Mouse (Mus musculus): ENCODE results near the gene Hif3a. TPM values are rescaled to one million over a fixed set of nuclear protein-coding genes. Genes with fewer than 3 reads are reported as not detected.

Gene Hif3a
- polyA plus RNA-seq, 1 experiment from 2014 or later = 4.9 TPM

GRCm38 (mm10) chr7:17002375-17003195, 59.6 kb downstream of the Hif3a start:
- Histone ChIP-seq H3K4me3 (replicated peaks; ENCODE audit: low read length) (no peak overlapping the region), H3K27ac (peak overlapping the region; percentile 20; the same call in 1 of the 2 replicates), H3K4me1 (replicated peaks; ENCODE audit: control insufficient read depth, insufficient read depth, low read length) (no peaks in the 10 kb centered on the region), H3K36me3 (replicated peaks; ENCODE audit: control insufficient read depth, insufficient read depth) (peaks cover 44% of the 10 kb centered on the region), H3K4me2 (replicated peaks) (no peak overlapping the region), H3K27me3 (ENCODE audit: control insufficient read depth, insufficient read depth, low read length) (no peaks in the 10 kb centered on the region), H3K9ac (no peak overlapping the region), H3K9me3 (ENCODE audit: control insufficient read depth, low read length) (no peaks in the 10 kb centered on the region)
- WGBS = 12% methylated on average over 7 of the region's 7 CpGs
- DNase-seq (ENCODE audit: low spot score) = peak; percentile 89
- peak; percentile 80 for ATAC-seq (ENCODE audit: low FRiP score)

- peak; percentile 18; the same call in 1 of the 2 replicates for ATAC-seq (ENCODE audit: low FRiP score)
Observed at GRCm38 (mm10) chr7:16999650-17000049, 62.6 kb downstream of the Hif3a start.

GRCm38 (mm10) chr7:16999233-16999632, 63.0 kb downstream of the Hif3a start:
- 78% methylated on average over 4 of the region's 4 CpGs for WGBS
- peaks cover 11% of the 10 kb centered on the region for H3K36me3 ChIP-seq (replicated peaks; ENCODE audit: control insufficient read depth, insufficient read depth)
- no peak overlapping the region for H3K4me2 ChIP-seq (replicated peaks)
- H3K9me3 ChIP-seq (ENCODE audit: control insufficient read depth, low read length) = no peaks in the 10 kb centered on the region
- ATAC-seq (ENCODE audit: low FRiP score) = no peak
- 0 out of 2 replicates have a peak, but pooled peaks cover 12% of the 10 kb centered on the region for H3K4me1 ChIP-seq (replicated peaks; ENCODE audit: control insufficient read depth, insufficient read depth, low read length)
- H3K27ac ChIP-seq = no peak overlapping the region
- DNase-seq (ENCODE audit: low spot score) = no peak
- no peak overlapping the region for H3K4me3 ChIP-seq (replicated peaks; ENCODE audit: low read length)
- peaks cover 3% of the 10 kb centered on the region; the same call in 1 of the 2 replicates for H3K27me3 ChIP-seq (ENCODE audit: control insufficient read depth, insufficient read depth, low read length)
- H3K9ac ChIP-seq = no peak overlapping the region

More at GRCm38 (mm10) chr7:16999650-17000049, 62.6 kb downstream of the Hif3a start:
- Histone ChIP-seq H3K27me3 (ENCODE audit: control insufficient read depth, insufficient read depth, low read length) (peaks cover under 1% of the 10 kb centered on the region; the same call in 1 of the 2 replicates), H3K9me3 (ENCODE audit: control insufficient read depth, low read length) (no peaks in the 10 kb centered on the region), H3K4me2 (replicated peaks) (no peak overlapping the region), H3K36me3 (replicated peaks; ENCODE audit: control insufficient read depth, insufficient read depth) (peaks cover 15% of the 10 kb centered on the region), H3K4me1 (replicated peaks; ENCODE audit: control insufficient read depth, insufficient read depth, low read length) (0 out of 2 replicates have a peak, but pooled peaks cover 10% of the 10 kb centered on the region), H3K9ac (no peak overlapping the region), H3K27ac (no peak overlapping the region), H3K4me3 (replicated peaks; ENCODE audit: low read length) (no peak overlapping the region)
- peak; percentile 93 for DNase-seq (ENCODE audit: low spot score)
- 20% methylated on average over 4 of the region's 4 CpGs for WGBS

- Histone ChIP-seq H3K4me3 (replicated peaks; ENCODE audit: low read length) (peak overlapping the region; percentile 33), H3K27me3 (ENCODE audit: control insufficient read depth, insufficient read depth, low read length) (peaks cover 3% of the 10 kb centered on the region; the same call in 1 of the 2 replicates), H3K36me3 (replicated peaks; ENCODE audit: control insufficient read depth, insufficient read depth) (no peaks in the 10 kb centered on the region), H3K4me1 (replicated peaks; ENCODE audit: control insufficient read depth, insufficient read depth, low read length) (peaks cover 29% of the 10 kb centered on the region), H3K27ac (no peak overlapping the region), H3K4me2 (replicated peaks) (peak overlapping the region; percentile 50), H3K9me3 (ENCODE audit: control insufficient read depth, low read length) (no peaks in the 10 kb centered on the region), H3K9ac (peak overlapping the region; percentile 47; the same call in 1 of the 2 replicates)
- no peak for DNase-seq (ENCODE audit: low spot score)
- no peak for ATAC-seq (ENCODE audit: low FRiP score)
- 83% methylated on average over 4 of the region's 4 CpGs for WGBS
Observed at GRCm38 (mm10) chr7:16995345-16995744, 66.9 kb downstream of the Hif3a start.

- Histone ChIP-seq H3K36me3 (replicated peaks; ENCODE audit: control insufficient read depth, insufficient read depth) (no peaks in the 10 kb centered on the region), H3K4me2 (replicated peaks) (peak overlapping the region; percentile 50), H3K4me3 (replicated peaks; ENCODE audit: low read length) (peak overlapping the region; percentile 33), H3K27me3 (ENCODE audit: control insufficient read depth, insufficient read depth, low read length) (peaks cover 3% of the 10 kb centered on the region; the same call in 1 of the 2 replicates), H3K9ac (peak overlapping the region; percentile 47), H3K27ac (no peak overlapping the region), H3K9me3 (ENCODE audit: control insufficient read depth, low read length) (no peaks in the 10 kb centered on the region), H3K4me1 (replicated peaks; ENCODE audit: control insufficient read depth, insufficient read depth, low read length) (peaks cover 34% of the 10 kb centered on the region)
- no peak for ATAC-seq (ENCODE audit: low FRiP score)
- WGBS = 14% methylated on average over 20 of the region's 20 CpGs
- DNase-seq (ENCODE audit: low spot score) = no peak
Observed at GRCm38 (mm10) chr7:16994400-16994799, 67.8 kb downstream of the Hif3a start.

GRCm38 (mm10) chr7:16993651-16994399, 68.4 kb downstream of the Hif3a start:
- H3K27me3 ChIP-seq (ENCODE audit: control insufficient read depth, insufficient read depth, low read length) = peaks cover 3% of the 10 kb centered on the region; the same call in 1 of the 2 replicates
- peak overlapping the region; percentile 33 for H3K4me3 ChIP-seq (replicated peaks; ENCODE audit: low read length)
- H3K36me3 ChIP-seq (replicated peaks; ENCODE audit: control insufficient read depth, insufficient read depth) = no peaks in the 10 kb centered on the region
- peak overlapping the region; percentile 50 for H3K4me2 ChIP-seq (replicated peaks)
- no peaks in the 10 kb centered on the region for H3K9me3 ChIP-seq (ENCODE audit: control insufficient read depth, low read length)
- no peak overlapping the region for H3K27ac ChIP-seq
- peak; percentile 54 for DNase-seq (ENCODE audit: low spot score)
- H3K4me1 ChIP-seq (replicated peaks; ENCODE audit: control insufficient read depth, insufficient read depth, low read length) = peaks cover 36% of the 10 kb centered on the region
- ATAC-seq (ENCODE audit: low FRiP score) = peak; percentile 74
- H3K9ac ChIP-seq = peak overlapping the region; percentile 47
- 6% methylated on average over 27 of the region's 27 CpGs for WGBS

GRCm38 (mm10) chr7:16992451-16992807, 69.8 kb downstream of the Hif3a start, which contains the start of gene Ccdc8:
Ccdc8 (plus strand) TSS chr7:16992708.
- peak within 1 kb of the TSS; percentile 72 for H3K27ac ChIP-seq
- DNase-seq (ENCODE audit: low spot score) (no peak), ATAC-seq (ENCODE audit: low FRiP score) (no peak)
- 94% methylated on average over 5 of the region's 5 CpGs for WGBS
- H3K9ac ChIP-seq = no peak within 1 kb of the TSS
- no peak within 1 kb of the TSS for H3K4me3 ChIP-seq (replicated peaks; ENCODE audit: low read length)
- H3K36me3 ChIP-seq (replicated peaks; ENCODE audit: control insufficient read depth, insufficient read depth) = no peaks in the 10 kb centered on the region
- no peaks in the 10 kb centered on the region for H3K9me3 ChIP-seq (ENCODE audit: control insufficient read depth, low read length)
- H3K4me2 ChIP-seq (replicated peaks) = peak within 1 kb of the TSS; percentile 50
- peaks cover 48% of the 10 kb centered on the region for H3K4me1 ChIP-seq (replicated peaks; ENCODE audit: control insufficient read depth, insufficient read depth, low read length)
- H3K27me3 ChIP-seq (ENCODE audit: control insufficient read depth, insufficient read depth, low read length) = peaks cover 3% of the 10 kb centered on the region; the same call in 1 of the 2 replicates

- Histone ChIP-seq H3K4me2 (replicated peaks) (no peak overlapping the region; the same call in 1 of the 2 replicates), H3K27me3 (ENCODE audit: control insufficient read depth, insufficient read depth, low read length) (peaks cover 3% of the 10 kb centered on the region; the same call in 1 of the 2 replicates), H3K9me3 (ENCODE audit: control insufficient read depth, low read length) (no peaks in the 10 kb centered on the region), H3K4me1 (replicated peaks; ENCODE audit: control insufficient read depth, insufficient read depth, low read length) (peaks cover 53% of the 10 kb centered on the region), H3K9ac (no peak overlapping the region), H3K36me3 (replicated peaks; ENCODE audit: control insufficient read depth, insufficient read depth) (no peaks in the 10 kb centered on the region), H3K4me3 (replicated peaks; ENCODE audit: low read length) (no peak overlapping the region), H3K27ac (peak overlapping the region; percentile 72)
- WGBS = 55% methylated on average over 18 of the region's 18 CpGs
- peak; percentile 58; the same call in 1 of the 2 replicates for ATAC-seq (ENCODE audit: low FRiP score)
- peak; percentile 63 for DNase-seq (ENCODE audit: low spot score)
Observed at GRCm38 (mm10) chr7:16991681-16992450, 70.4 kb downstream of the Hif3a start.

Measured in hindbrain, embryonic 14.5 days (tissue).